Mouse (Mus musculus): ENCODE measurements at regions not wholly inside any gene's neighbourhood (a gene's known extent, or its start where the extent isn't known, plus 50 kb on each side); places are given as distances from the start of the nearest gene placed in this dataset.

- intact Hi-C loops (cut with DNase I), result no loop called here
- Histone ChIP-seq H3K36me3 (ENCODE audit: control insufficient read depth, insufficient read depth, low read length) (peaks cover 2% of the 10 kb centered on the region; the same call in 1 of the 2 replicates), H3K27ac (no peak overlapping the region; the same call in 1 of the 2 replicates), H3K27me3 (ENCODE audit: control insufficient read depth, insufficient read depth, low read length) (no peaks in the 10 kb centered on the region), H3K79me2 (replicated peaks; ENCODE audit: control insufficient read depth, insufficient read depth, low read length) (no peaks in the 10 kb centered on the region), H3K4me3 (no peak overlapping the region), H3K9ac (ENCODE audit: low read depth, low read length) (no peak overlapping the region), H3K4me1 (ENCODE audit: control insufficient read depth, insufficient read depth, low read length) (peaks cover 25% of the 10 kb centered on the region)
- no peak for TF ChIP-seq CTCF (IDR thresholded peaks at IDR 0.05)
- no peak for TF ChIP-seq EP300 (IDR thresholded peaks at IDR 0.05; ENCODE audit: insufficient read depth, low read depth, low read length)
- no peak for TF ChIP-seq POLR2A (IDR thresholded peaks at IDR 0.05; ENCODE audit: insufficient read depth, low read depth, low read length)
- DNase-seq, result no peak
- 72% methylated on average over 11 of the region's 11 CpGs for WGBS
Measured at GRCm38 (mm10) chr2:103902777-103903176, 55.0 kb upstream of the Lmo2 start.

GRCm38 (mm10) chr2:103905681-103906080 lies 52.1 kb upstream of the Lmo2 start:
- WGBS, result 93% methylated on average over 1 of the region's 1 CpGs
- Histone ChIP-seq H3K36me3 (ENCODE audit: control insufficient read depth, insufficient read depth, low read length) (peaks cover 2% of the 10 kb centered on the region; the same call in 1 of the 2 replicates), H3K79me2 (replicated peaks; ENCODE audit: control insufficient read depth, insufficient read depth, low read length) (no peaks in the 10 kb centered on the region), H3K27me3 (ENCODE audit: control insufficient read depth, insufficient read depth, low read length) (no peaks in the 10 kb centered on the region), H3K4me1 (ENCODE audit: control insufficient read depth, insufficient read depth, low read length) (peaks cover 16% of the 10 kb centered on the region), H3K4me3 (no peak overlapping the region), H3K9ac (ENCODE audit: low read depth, low read length) (no peak overlapping the region), H3K27ac (no peak overlapping the region)
- no peak for DNase-seq
- intact Hi-C loops (cut with DNase I), result no loop called here
- no peak for TF ChIP-seq CTCF (IDR thresholded peaks at IDR 0.05)
- TF ChIP-seq POLR2A (IDR thresholded peaks at IDR 0.05; ENCODE audit: insufficient read depth, low read depth, low read length), result no peak
- TF ChIP-seq EP300 (IDR thresholded peaks at IDR 0.05; ENCODE audit: insufficient read depth, low read depth, low read length), result no peak

- Histone ChIP-seq H3K4me1 (ENCODE audit: control insufficient read depth, insufficient read depth, low read length) (peaks cover 10% of the 10 kb centered on the region), H3K27me3 (ENCODE audit: control insufficient read depth, insufficient read depth, low read length) (no peaks in the 10 kb centered on the region), H3K36me3 (ENCODE audit: control insufficient read depth, insufficient read depth, low read length) (no peaks in the 10 kb centered on the region), H3K4me3 (no peak overlapping the region), H3K27ac (peak overlapping the region; percentile 18; the same call in 1 of the 2 replicates), H3K9ac (ENCODE audit: low read depth, low read length) (no peak overlapping the region), H3K79me2 (replicated peaks; ENCODE audit: control insufficient read depth, insufficient read depth, low read length) (no peaks in the 10 kb centered on the region)
- no peak for TF ChIP-seq CTCF (IDR thresholded peaks at IDR 0.05)
- no peak for TF ChIP-seq EP300 (IDR thresholded peaks at IDR 0.05; ENCODE audit: insufficient read depth, low read depth, low read length)
- no peak for TF ChIP-seq POLR2A (IDR thresholded peaks at IDR 0.05; ENCODE audit: insufficient read depth, low read depth, low read length)
- DNase-seq, result no peak
- 27% methylated on average over 2 of the region's 2 CpGs for WGBS
- intact Hi-C loops (cut with DNase I), result no loop called here
Measured at GRCm38 (mm10) chr2:103906581-103907184, 51.1 kb upstream of the Lmo2 start.

All from heart, adult 2 months (tissue).